Mouse (Mus musculus) liver, postnatal 0 days (tissue): Measurements from ENCODE around the gene Gm4791. TPM values are rescaled to one million over a fixed set of nuclear protein-coding genes. Genes with fewer than 3 reads are reported as not detected.

ENCODE experiments used
- ATAC-seq: fragments of 200-750 bp; cut with Nextera tagmentation; 2 replicates; pipeline ENCODE4 v1.8.0; 2017; ENCODE audit warnings: mild to moderate bottlenecking, moderate library complexity
- DNase-seq: peaks from one replicate; pipeline ENCODE4 v3.0.0-alpha.2; 2016
- H3K27ac ChIP-seq: fragments of 300-500 bp; sonication (generic); 2 replicates; pipeline ENCODE4 v1.5.1; 2014; ENCODE audit warnings: antibody characterized with exemption, moderate library complexity, mild to moderate bottlenecking, low read depth
- H3K27me3 ChIP-seq: fragments of 300-500 bp; sonication (generic); 2 replicates; pipeline ENCODE4 v1.6.1; 2014; ENCODE audit warnings: low read length, control low read depth, mixed read lengths; ENCODE audit not compliant: insufficient read depth
- H3K36me3 ChIP-seq: fragments of 300-500 bp; sonication (generic); replicated peaks from 2 replicates; pipeline ENCODE4 v1.6.1; 2014; ENCODE audit warnings: mild to moderate bottlenecking, control low read depth, low read length, moderate library complexity, mixed read lengths; ENCODE audit not compliant: insufficient read depth
- H3K4me1 ChIP-seq: fragments of 300-500 bp; sonication (generic); 2 replicates; pipeline ENCODE4 v1.6.1; 2014; ENCODE audit warnings: antibody characterized with exemption, mild to moderate bottlenecking, control low read depth; ENCODE audit not compliant: insufficient read depth
- H3K4me2 ChIP-seq: fragments of 300-500 bp; sonication (generic); 2 replicates; pipeline ENCODE4 v1.6.1; 2014; ENCODE audit warnings: low read depth, mild to moderate bottlenecking, low read length, moderate library complexity, mixed read lengths
- H3K4me3 ChIP-seq: fragments of 300-500 bp; sonication (generic); 2 replicates; pipeline ENCODE4 v1.5.1; 2014; ENCODE audit warnings: low read depth, low read length
- H3K9ac ChIP-seq: fragments of 300-500 bp; sonication (generic); replicated peaks from 2 replicates; pipeline ENCODE4 v1.6.1; 2014; ENCODE audit warnings: mild to moderate bottlenecking, moderate library complexity
- H3K9me3 ChIP-seq: fragments of 300-500 bp; sonication (generic); 2 replicates; pipeline ENCODE4 v1.6.1; 2016; ENCODE audit warnings: mild to moderate bottlenecking, control low read depth, low read length, mixed read lengths
- CTCF ChIP-seq: sonication (generic); IDR thresholded peaks from 2 replicates; pipeline ENCODE4 v1.5.1; 2016; ENCODE audit warnings: antibody characterized with exemption, low read depth
- EP300 ChIP-seq: IDR thresholded peaks from 2 replicates; pipeline ENCODE4 v1.6.1; 2016; ENCODE audit warnings: antibody characterized with exemption, low read depth, mild to moderate bottlenecking
- WGBS: fragments of 180-500 bp; shearing (Covaris S2); extraction: QIAGEN DNeasy Blood & Tissue Kit; methylation state at CpG from one replicate; pipeline ENCODE4 v1.1.7; 2014; ENCODE audit not compliant: insufficient replicate concordance; 5-methylcytosine and 5-hydroxymethylcytosine counted together
- polyA plus RNA-seq: library from polyadenylated mRNA; unstranded; fragments of >200 nt; fragmentation: Nextera tagmentation; extraction: Ambion mirVana; gene quantifications from 2 replicates; pipeline ENCODE4 v1.2.1, GENCODE M21; 2015

The Gm4791 gene
- polyA plus RNA-seq, result not detected in 2 replicates

- TF ChIP-seq CTCF (no peak), EP300 (no peak)
- DNase-seq (no peak), ATAC-seq (no peak)
- H3K27ac ChIP-seq, result no peak within 1 kb of the TSS
- no peaks in the 10 kb centered on the region for H3K27me3 ChIP-seq
- H3K36me3 ChIP-seq, result no peaks in the 10 kb centered on the region
- no peaks in the 10 kb centered on the region for H3K4me1 ChIP-seq
- WGBS, result 46% methylated on average over 5 of the region's 5 CpGs
- H3K9me3 ChIP-seq, result no peaks in the 10 kb centered on the region
- H3K4me2 ChIP-seq, result no peak within 1 kb of the TSS
- no peak within 1 kb of the TSS for H3K9ac ChIP-seq
- no peak within 1 kb of the TSS for H3K4me3 ChIP-seq
These were observed at the start of gene Gm4791 for GRCm38 (mm10) chr9:46998338-46998791. Gene Gm4791, plus strand, starts transcription at chr9:46998741.

DNA sequence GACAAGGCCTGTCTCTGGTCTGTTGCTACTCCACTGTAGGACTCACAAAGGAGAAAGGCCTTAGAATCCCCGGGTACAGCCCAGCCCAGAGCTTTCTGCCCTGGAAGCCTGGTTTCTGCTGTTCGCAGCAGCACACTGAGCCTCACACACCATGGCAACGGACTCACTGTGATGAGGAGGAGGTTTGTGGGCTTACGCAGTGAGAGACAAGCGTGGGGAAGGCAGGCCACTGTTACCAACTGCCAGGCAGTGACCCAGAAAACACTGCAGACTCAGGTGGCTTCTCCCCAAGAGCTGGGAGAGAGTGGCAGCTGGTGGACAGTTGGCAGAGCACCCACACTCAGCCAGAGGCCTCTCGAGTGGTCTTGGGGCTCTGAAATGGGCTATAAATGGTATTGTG, 42.3 kb upstream of the Gm4791 start:
- Histone ChIP-seq H3K36me3 (no peaks in the 10 kb centered on the region), H3K9ac (no peak overlapping the region), H3K9me3 (no peaks in the 10 kb centered on the region), H3K27ac (no peak overlapping the region), H3K4me3 (no peak overlapping the region), H3K4me1 (no peaks in the 10 kb centered on the region), H3K27me3 (no peaks in the 10 kb centered on the region), H3K4me2 (no peak overlapping the region)
- no peak for DNase-seq
- no peak for TF ChIP-seq CTCF
- TF ChIP-seq EP300, result no peak
- no peak for ATAC-seq
- WGBS, result 69% methylated on average over 6 of the region's 6 CpGs

DNA sequence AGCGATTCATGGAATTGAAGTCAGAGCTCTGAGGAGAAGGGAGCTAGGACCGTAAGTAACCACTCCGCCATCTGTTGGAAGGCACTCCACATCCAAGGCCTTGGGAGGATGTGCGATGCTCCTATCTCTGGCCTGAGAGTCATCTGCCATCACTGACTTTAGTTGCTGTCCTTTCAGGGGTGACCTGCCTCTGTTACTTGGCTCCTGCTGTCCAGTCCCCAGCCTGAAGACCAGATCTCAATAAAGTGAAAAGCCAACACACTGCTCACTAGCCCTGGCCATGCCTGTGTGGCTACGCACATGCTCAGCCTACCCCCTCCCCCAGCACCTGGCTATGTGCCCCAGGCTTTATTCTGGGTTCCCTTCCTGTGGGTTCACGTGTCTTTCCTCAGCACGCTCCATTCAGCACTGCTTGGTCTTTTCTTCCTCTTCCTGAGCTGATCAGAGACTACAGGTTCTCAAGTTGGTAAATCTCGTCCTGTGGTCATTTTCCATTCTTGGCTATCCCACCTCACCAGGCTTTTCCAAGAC, 41.1 kb upstream of the Gm4791 start:
- Histone ChIP-seq H3K4me3 (no peak overlapping the region), H3K27ac (no peak overlapping the region), H3K27me3 (no peaks in the 10 kb centered on the region), H3K9ac (no peak overlapping the region), H3K9me3 (no peaks in the 10 kb centered on the region), H3K36me3 (no peaks in the 10 kb centered on the region), H3K4me1 (no peaks in the 10 kb centered on the region), H3K4me2 (no peak overlapping the region)
- no peak for ATAC-seq
- TF ChIP-seq CTCF, result no peak
- TF ChIP-seq EP300, result no peak
- WGBS, result 52% methylated on average over 8 of the region's 8 CpGs
- DNase-seq, result no peak

GRCm38 (mm10) chr9:46966028-46966427, 32.5 kb upstream of the Gm4791 start:
- Histone ChIP-seq H3K27me3 (no peaks in the 10 kb centered on the region), H3K27ac (no peak overlapping the region), H3K4me1 (no peaks in the 10 kb centered on the region), H3K4me2 (no peak overlapping the region), H3K9ac (no peak overlapping the region), H3K9me3 (no peaks in the 10 kb centered on the region), H3K36me3 (no peaks in the 10 kb centered on the region), H3K4me3 (no peak overlapping the region)
- 65% methylated on average over 5 of the region's 5 CpGs for WGBS
- ATAC-seq (no peak), DNase-seq (no peak)
- no peak for TF ChIP-seq EP300
- TF ChIP-seq CTCF, result no peak

- Histone ChIP-seq H3K4me2 (no peak overlapping the region), H3K9ac (no peak overlapping the region), H3K4me1 (no peaks in the 10 kb centered on the region), H3K4me3 (no peak overlapping the region), H3K27ac (no peak overlapping the region), H3K9me3 (no peaks in the 10 kb centered on the region), H3K36me3 (no peaks in the 10 kb centered on the region), H3K27me3 (no peaks in the 10 kb centered on the region)
- WGBS, result 23% methylated on average over 6 of the region's 6 CpGs
- TF ChIP-seq CTCF (no peak), EP300 (no peak)
- ATAC-seq (no peak), DNase-seq (no peak)
These were observed 29.6 kb upstream of the Gm4791 start for GRCm38 (mm10) chr9:46968970-46969369.

DNA sequence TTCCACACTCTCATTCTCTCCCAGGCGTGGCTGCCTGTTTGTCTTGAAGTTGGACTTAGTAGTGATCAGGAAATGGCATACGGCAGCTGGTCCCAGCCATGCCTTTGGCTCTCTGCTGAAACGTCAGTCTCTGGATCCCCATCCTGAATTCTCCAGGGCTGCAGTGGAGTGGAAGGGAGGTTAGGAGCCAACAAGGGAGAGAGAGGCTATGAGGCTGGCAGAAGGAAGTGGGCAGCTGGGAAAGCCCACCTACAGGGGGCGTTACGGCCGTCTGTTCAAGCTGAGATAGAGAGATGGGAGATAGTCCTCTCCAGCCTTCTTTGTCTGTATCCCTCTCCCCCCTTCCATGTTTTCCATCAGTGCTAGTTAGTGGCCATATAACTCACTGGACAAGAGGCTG, 29.1 kb upstream of the Gm4791 start:
- H3K4me2 ChIP-seq, result no peak overlapping the region
- H3K36me3 ChIP-seq, result no peaks in the 10 kb centered on the region
- ATAC-seq, result no peak
- no peak overlapping the region for H3K27ac ChIP-seq
- no peak for DNase-seq
- TF ChIP-seq EP300, result no peak
- no peak for TF ChIP-seq CTCF
- no peak overlapping the region for H3K9ac ChIP-seq
- no peak overlapping the region for H3K4me3 ChIP-seq
- H3K27me3 ChIP-seq, result no peaks in the 10 kb centered on the region
- no peaks in the 10 kb centered on the region for H3K9me3 ChIP-seq
- 50% methylated on average over 6 of the region's 6 CpGs for WGBS
- H3K4me1 ChIP-seq, result no peaks in the 10 kb centered on the region

- ATAC-seq (no peak), DNase-seq (no peak)
- H3K4me2 ChIP-seq, result no peak overlapping the region
- no peak overlapping the region for H3K27ac ChIP-seq
- no peak overlapping the region for H3K9ac ChIP-seq
- WGBS, result 65% methylated on average over 11 of the region's 11 CpGs
- H3K9me3 ChIP-seq, result no peaks in the 10 kb centered on the region
- H3K4me3 ChIP-seq, result no peak overlapping the region
- H3K4me1 ChIP-seq, result no peaks in the 10 kb centered on the region
- no peaks in the 10 kb centered on the region for H3K27me3 ChIP-seq
- TF ChIP-seq CTCF (no peak), EP300 (no peak)
- H3K36me3 ChIP-seq, result no peaks in the 10 kb centered on the region
These were observed 19.7 kb upstream of the Gm4791 start for GRCm38 (mm10) chr9:46978806-46979205.
